Mouse (Mus musculus) liver, embryonic 14.5 days (tissue): Measurements from ENCODE around the gene Chst15. TPM values are rescaled to one million over a fixed set of nuclear protein-coding genes. Genes with fewer than 3 reads are reported as not detected.

ENCODE experiments used
- ATAC-seq: fragments of 200-750 bp; cut with Nextera tagmentation; 2 replicates; pipeline ENCODE4 v1.8.0; 2017; ENCODE audit warnings: moderate number of reproducible peaks, mild to moderate bottlenecking, moderate library complexity; ENCODE audit not compliant: insufficient read depth
- DNase-seq, 3 experiments: peaks; one replicate each; pipeline ENCODE4 v3.0.0-alpha.2; 2012 to 2013; ENCODE audit warnings: low read depth in 3 of 3, low spot score in 3 of 3
- H3K27ac ChIP-seq: fragments of 300-500 bp; sonication (generic); 2 replicates; pipeline ENCODE4 v1.5.1; 2014; ENCODE audit warnings: moderate library complexity, mild to moderate bottlenecking, control low read depth, inconsistent platforms
- H3K27me3 ChIP-seq: fragments of 300-500 bp; sonication (generic); 2 replicates; pipeline ENCODE4 v1.6.1; 2014; ENCODE audit warnings: mild to moderate bottlenecking, low read length, moderate library complexity; ENCODE audit not compliant: control insufficient read depth, insufficient read depth
- H3K36me3 ChIP-seq: fragments of 300-500 bp; sonication (generic); replicated peaks from 2 replicates; pipeline ENCODE4 v1.6.1; 2014; ENCODE audit warnings: low read depth; ENCODE audit not compliant: control insufficient read depth, insufficient read depth
- H3K4me1 ChIP-seq, 2 experiments: fragments of 200-500 bp in 1 of 2; fragments of 300-500 bp in 1 of 2; sonication (generic) in 1 of 2; replicated peaks; 2 replicates each; pipeline ENCODE4 v1.6.1; 2012 to 2014; ENCODE audit warnings: antibody characterized with exemption in 1 of 2, inconsistent platforms in 1 of 2, low read length in 1 of 2; ENCODE audit not compliant: control insufficient read depth in 2 of 2, insufficient read depth in 2 of 2
- H3K4me2 ChIP-seq: fragments of 300-500 bp; sonication (generic); 2 replicates; pipeline ENCODE4 v1.6.1; 2014; ENCODE audit warnings: low read depth, mild to moderate bottlenecking, control low read depth, moderate library complexity
- H3K4me3 ChIP-seq, 2 experiments: fragments of 200-500 bp in 1 of 2; fragments of 300-500 bp in 1 of 2; sonication (generic) in 1 of 2; 2 replicates each; pipeline ENCODE4 v1.5.1; 2012 to 2014; ENCODE audit warnings: low read depth in 2 of 2, low read length in 2 of 2, mild to moderate bottlenecking in 2 of 2, control low read depth in 1 of 2, inconsistent platforms in 1 of 2, moderate library complexity in 1 of 2; ENCODE audit not compliant: insufficient read depth in 1 of 2
- H3K9ac ChIP-seq: fragments of 300-500 bp; sonication (generic); replicated peaks from 2 replicates; pipeline ENCODE4 v1.6.1; 2014; ENCODE audit warnings: mild to moderate bottlenecking, control low read depth, moderate library complexity
- H3K9me3 ChIP-seq: fragments of 300-500 bp; sonication (generic); 2 replicates; pipeline ENCODE4 v1.6.1; 2016; ENCODE audit warnings: low read length, mixed read lengths; ENCODE audit not compliant: control insufficient read depth
- CTCF ChIP-seq: IDR thresholded peaks from 2 replicates; pipeline ENCODE4 v1.5.1; 2016; ENCODE audit warnings: antibody characterized with exemption, low read depth, control low read depth
- EP300 ChIP-seq: IDR thresholded peaks from 2 replicates; pipeline ENCODE4 v1.6.1; 2016; ENCODE audit warnings: antibody characterized with exemption, low read depth
- WGBS: fragments of 180-500 bp; shearing (Covaris S2); extraction: QIAGEN DNeasy Blood & Tissue Kit; methylation state at CpG from one replicate; pipeline ENCODE4 v1.1.7; 2014; ENCODE audit not compliant: insufficient replicate concordance; 5-methylcytosine and 5-hydroxymethylcytosine counted together
- polyA plus RNA-seq, 2 experiments: library from polyadenylated mRNA; depleted of rRNA in 1 of 2; stranded (reverse) in 1 of 2; unstranded in 1 of 2; fragments of >200 nt; fragmentation: Nextera tagmentation in 1 of 2; extraction: Ambion mirVana in 1 of 2; gene quantifications; 2 replicates each; pipeline versions ENCODE4 v1.2.1 to v1.2.3; 2012 to 2014

Gene Chst15
- 2.1 and 2.4 TPM in 2 replicates for polyA plus RNA-seq (2012; rRNA removed)
- 2.6 and 2.7 TPM in 2 replicates for polyA plus RNA-seq (2014; fragmentation: Nextera tagmentation; extraction: Ambion mirVana)

GRCm38 (mm10) chr7:132317036-132317541 lies at the start of gene Chst15:
TSS of gene Chst15 (minus strand) at chr7:132317228.
- Histone ChIP-seq H3K36me3 (no peaks in the 10 kb centered on the region), H3K27me3 (peaks cover 14% of the 10 kb centered on the region), H3K9ac (peak within 1 kb of the TSS; percentile 42), H3K4me2 (peak within 1 kb of the TSS; percentile 84), H3K9me3 (no peaks in the 10 kb centered on the region), H3K4me1 (no peaks in the 10 kb centered on the region), H3K4me3 (peak within 1 kb of the TSS; percentile 51 to 65), H3K27ac (no peak within 1 kb of the TSS)
- DNase-seq (no peak), ATAC-seq (peak; percentile 49; the same call in 1 of the 2 replicates)
- WGBS: 0% methylated on average over 34 of the region's 34 CpGs
- TF ChIP-seq EP300 (no peak), CTCF (no peak)

- Histone ChIP-seq H3K9me3 (no peaks in the 10 kb centered on the region), H3K4me1 (peaks cover 0 to 15% of the 10 kb centered on the region in 2 experiments; a peak in 2 of 4 replicates), H3K27ac (no peak overlapping the region), H3K9ac (no peak overlapping the region), H3K36me3 (no peaks in the 10 kb centered on the region), H3K27me3 (no peaks in the 10 kb centered on the region), H3K4me2 (no peak overlapping the region), H3K4me3 (no peak overlapping the region)
- TF ChIP-seq EP300 (no peak), CTCF (no peak)
- ATAC-seq (no peak), DNase-seq (no peak)
- 14% methylated on average over 5 of the region's 5 CpGs for WGBS
These were observed 48.8 kb upstream of the Chst15 start for GRCm38 (mm10) chr7:132365703-132366384.

GRCm38 (mm10) chr7:132365111-132365510 lies 48.1 kb upstream of the Chst15 start:
- H3K9me3 ChIP-seq: no peaks in the 10 kb centered on the region
- no peak overlapping the region for H3K4me2 ChIP-seq
- no peak for DNase-seq
- no peaks in the 10 kb centered on the region for H3K27me3 ChIP-seq
- H3K27ac ChIP-seq: no peak overlapping the region
- WGBS: 22% methylated on average over 5 of the region's 5 CpGs
- no peak for TF ChIP-seq CTCF
- TF ChIP-seq EP300: no peak
- no peak overlapping the region for H3K9ac ChIP-seq
- H3K4me3 ChIP-seq: no peak overlapping the region
- H3K4me1 ChIP-seq: peaks cover 0 to 15% of the 10 kb centered on the region in 2 experiments; a peak in 2 of 4 replicates
- ATAC-seq: no peak
- H3K36me3 ChIP-seq: no peaks in the 10 kb centered on the region

- H3K27ac ChIP-seq: no peak overlapping the region
- no peaks in the 10 kb centered on the region for H3K9me3 ChIP-seq
- no peaks in the 10 kb centered on the region for H3K36me3 ChIP-seq
- peaks cover 0 to 15% of the 10 kb centered on the region in 2 experiments; a peak in 2 of 4 replicates for H3K4me1 ChIP-seq
- H3K4me3 ChIP-seq: no peak overlapping the region
- 19% methylated on average over 5 of the region's 5 CpGs for WGBS
- H3K27me3 ChIP-seq: no peaks in the 10 kb centered on the region
- no peak for ATAC-seq
- H3K9ac ChIP-seq: no peak overlapping the region
- H3K4me2 ChIP-seq: no peak overlapping the region
- no peak for DNase-seq
- TF ChIP-seq EP300: no peak
- no peak for TF ChIP-seq CTCF
These were observed 47.5 kb upstream of the Chst15 start for GRCm38 (mm10) chr7:132364506-132364905.

GRCm38 (mm10) chr7:132360336-132360735 lies 43.3 kb upstream of the Chst15 start:
- no peak for TF ChIP-seq EP300
- no peak for TF ChIP-seq CTCF
- 53% methylated on average over 4 of the region's 4 CpGs for WGBS

More at GRCm38 (mm10) chr7:132360336-132360735, 43.3 kb upstream of the Chst15 start:
- Histone ChIP-seq H3K9ac (no peak overlapping the region), H3K27me3 (no peaks in the 10 kb centered on the region), H3K27ac (no peak overlapping the region), H3K9me3 (no peaks in the 10 kb centered on the region), H3K4me1 (peaks cover 0 to 27% of the 10 kb centered on the region in 2 experiments; a peak in 3 of 4 replicates), H3K4me2 (no peak overlapping the region), H3K36me3 (no peaks in the 10 kb centered on the region), H3K4me3 (no peak overlapping the region)
- DNase-seq: no peak
- ATAC-seq: no peak
